Mouse (Mus musculus) embryo, embryonic 11 days (tissue): ENCODE data around the gene Mixl1.

ENCODE experiments used
- DNase-seq: peaks from one replicate; pipeline ENCODE4 v3.0.0-alpha.2; 2015

Mixl1 gene

GRCm38 (mm10) chr1:180696626-180697352, at the start of gene Mixl1:
Mixl1 (minus strand) TSS chr1:180697034.
- DNase-seq, result peak; percentile 55

- DNase-seq, result no peak
Measured at GRCm38 (mm10) chr1:180729231-180729630, 32.4 kb upstream of the Mixl1 start.

- DNase-seq, result no peak
Measured at GRCm38 (mm10) chr1:180726183-180726582, 29.3 kb upstream of the Mixl1 start.

- peak; percentile 97 for DNase-seq
Measured at GRCm38 (mm10) chr1:180725704-180726179, 28.9 kb upstream of the Mixl1 start, which contains the start of gene Acbd3. Acbd3 (plus strand) TSS chr1:180726043.

GRCm38 (mm10) chr1:180723701-180724238, 26.9 kb upstream of the Mixl1 start:
- DNase-seq, result no peak

GRCm38 (mm10) chr1:180722608-180723007, 25.8 kb upstream of the Mixl1 start:
- no peak for DNase-seq

GRCm38 (mm10) chr1:180719951-180720689, 23.3 kb upstream of the Mixl1 start:
- DNase-seq, result peak; percentile 71

GRCm38 (mm10) chr1:180719483-180719882, 22.6 kb upstream of the Mixl1 start:
- no peak for DNase-seq

GRCm38 (mm10) chr1:180718756-180719155, 21.9 kb upstream of the Mixl1 start:
- DNase-seq, result no peak

GRCm38 (mm10) chr1:180708935-180709776, 12.3 kb upstream of the Mixl1 start:
- no peak for DNase-seq

- DNase-seq, result no peak
Measured at GRCm38 (mm10) chr1:180707813-180708212, 11.0 kb upstream of the Mixl1 start.

GRCm38 (mm10) chr1:180707368-180707767, 10.5 kb upstream of the Mixl1 start:
- DNase-seq, result no peak

GRCm38 (mm10) chr1:180703400-180703799, 6.6 kb upstream of the Mixl1 start:
- DNase-seq, result no peak

GRCm38 (mm10) chr1:180698063-180698462, 1.2 kb upstream of the Mixl1 start:
- no peak for DNase-seq

GRCm38 (mm10) chr1:180691284-180691683, 5.5 kb downstream of the Mixl1 start:
- DNase-seq, result no peak
